Mouse (Mus musculus) spleen, adult 18-20 months (tissue): Measurements from ENCODE around the gene Snrpe.
A peak's percentile ranks its signal among the peaks of the same experiment; 100 is the strongest.

Experiments
- DNase-seq, 2 experiments: peaks; one replicate each; pipeline ENCODE4 v3.0.0; 2022; ENCODE audit warnings: mixed read lengths in 2 of 2

Gene Snrpe

DNA sequence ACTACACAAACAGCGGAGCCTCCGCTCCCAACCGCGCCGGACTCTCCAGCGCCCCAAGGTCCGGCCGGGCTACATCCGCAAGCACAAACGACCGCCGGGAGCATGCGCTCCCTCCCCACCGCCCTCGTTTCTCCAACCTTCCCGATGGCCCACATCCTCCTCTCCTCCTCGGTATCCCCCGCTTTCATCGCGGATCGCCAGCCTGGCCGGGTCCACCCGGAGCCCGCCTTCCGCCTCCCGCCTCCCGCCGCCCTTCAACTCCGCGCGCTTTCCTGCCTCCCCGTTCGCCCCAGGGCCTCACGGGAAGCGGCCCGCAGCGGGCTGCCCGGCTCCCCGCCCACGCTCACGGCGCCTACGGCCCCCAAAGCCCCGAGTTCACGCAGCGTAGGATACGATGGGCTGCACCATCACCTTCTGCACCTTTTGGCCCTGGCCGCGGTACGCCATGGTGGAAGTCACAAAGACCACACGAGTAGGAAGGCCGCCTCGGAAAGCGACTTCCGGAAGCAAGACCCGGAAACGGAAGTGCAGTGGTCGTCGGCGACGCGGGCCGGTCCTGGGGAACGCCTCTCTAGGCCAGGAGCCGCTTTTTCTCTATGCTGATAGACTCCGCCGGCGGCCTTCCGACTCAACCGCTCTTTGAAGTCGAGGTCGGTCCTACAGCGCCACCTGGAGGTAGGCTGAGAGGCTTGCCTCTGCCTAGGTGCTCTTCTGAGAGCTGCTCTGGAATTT is at the start of gene Snrpe:
Snrpe (minus strand) TSS at position 521 of the 732 bp plus-strand sequence.
- DNase-seq, result peak; percentile 91 to 92

DNA sequence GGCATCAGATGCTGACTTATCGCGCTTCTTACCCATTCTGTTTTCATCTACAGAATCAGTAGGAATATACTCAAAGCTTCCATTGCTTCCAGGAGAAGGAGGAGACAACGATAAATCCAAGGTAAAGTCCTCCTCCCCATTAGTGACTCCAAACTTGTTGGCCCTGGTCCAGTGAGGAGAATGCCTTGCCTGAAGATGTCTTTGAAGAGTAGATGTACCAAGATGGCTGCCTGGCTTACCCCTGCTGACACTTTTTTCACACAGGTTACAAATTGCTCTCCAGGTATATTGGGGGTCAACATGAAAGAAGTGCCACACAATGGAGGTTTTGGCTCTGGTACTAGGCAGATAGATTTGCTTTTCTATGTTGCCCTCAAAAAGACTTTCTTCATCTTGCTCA is 48.8 kb upstream of the Snrpe start:
- DNase-seq, result no peak

DNA sequence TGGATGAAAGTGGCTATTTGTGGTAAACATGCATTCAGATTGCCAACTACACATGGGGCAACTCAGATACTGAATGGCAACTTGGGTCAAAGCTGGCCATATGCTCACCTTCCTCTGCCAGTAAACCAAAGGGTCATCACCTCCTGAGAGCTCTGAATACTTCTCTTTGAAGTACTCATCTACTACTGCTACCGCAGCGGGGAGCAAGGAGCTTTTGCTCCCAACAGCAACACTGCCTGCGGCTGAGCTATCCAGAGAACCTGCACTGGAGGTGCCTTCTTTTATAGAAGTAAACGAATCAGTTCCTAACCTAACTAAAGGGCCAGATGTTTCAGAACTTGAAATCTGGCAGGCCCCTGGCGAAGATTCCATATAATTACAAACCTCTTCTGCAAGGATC is 46.7 kb upstream of the Snrpe start:
- DNase-seq, result no peak

- DNase-seq, result no peak
Observed at GRCm38 (mm10) chr1:133653033-133653432, 42.9 kb upstream of the Snrpe start.

DNA sequence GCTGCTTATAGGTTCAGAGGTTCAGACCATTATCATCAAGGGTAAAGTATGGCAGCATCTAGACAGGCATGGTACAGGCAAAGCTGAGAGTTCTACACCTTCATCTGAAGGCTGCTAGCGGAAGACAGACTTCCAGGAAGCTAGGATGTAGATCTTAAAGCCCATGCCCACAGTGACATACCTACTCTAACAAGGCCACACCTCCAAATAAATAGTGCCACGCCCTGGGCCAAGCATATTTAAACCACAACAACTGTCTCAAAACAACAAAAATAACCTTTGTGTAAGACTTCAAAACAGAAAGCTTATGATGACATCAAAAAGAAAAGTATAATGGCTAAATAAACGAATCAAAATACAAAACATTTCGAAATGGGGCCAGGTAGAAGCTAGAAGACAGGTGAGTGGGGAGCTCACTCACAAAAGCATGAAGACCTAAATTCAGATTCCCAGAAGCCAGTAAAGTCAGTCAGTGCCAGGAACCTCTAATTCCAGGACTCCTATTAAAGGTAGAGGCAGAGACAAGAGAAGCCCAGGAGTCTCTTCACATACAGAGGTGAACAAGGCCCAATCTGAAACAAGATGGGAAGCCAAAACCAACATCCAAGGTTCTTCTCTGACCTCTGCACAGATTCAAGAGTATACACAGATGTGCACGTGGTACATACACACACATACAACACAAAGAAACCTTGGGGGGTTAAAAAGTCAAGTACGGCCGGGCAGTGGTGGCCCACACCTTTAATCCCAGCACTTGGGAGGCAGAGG is 40.4 kb upstream of the Snrpe start:
- no peak for DNase-seq

GRCm38 (mm10) chr1:133645652-133646051 is 35.6 kb upstream of the Snrpe start:
- DNase-seq, result no peak

DNA sequence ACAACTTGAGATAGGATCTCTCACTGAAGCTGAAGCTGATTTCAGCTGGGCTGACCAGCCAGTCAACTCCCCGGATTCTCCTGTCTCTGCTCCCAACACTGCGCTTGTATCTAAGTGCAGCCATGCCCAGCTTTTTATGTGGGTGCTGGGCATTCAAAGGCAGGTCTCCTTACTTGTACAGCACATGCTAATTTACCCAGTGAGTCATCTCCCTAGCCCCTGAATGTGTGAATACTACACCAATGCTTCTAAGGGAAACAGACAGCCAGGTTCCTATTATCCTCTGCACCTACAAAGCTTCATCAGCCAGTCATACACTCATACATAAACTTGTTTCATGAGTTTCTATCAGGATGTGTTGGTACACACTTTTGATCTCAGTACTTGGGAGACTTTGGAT is 31.1 kb upstream of the Snrpe start:
- no peak for DNase-seq

DNA sequence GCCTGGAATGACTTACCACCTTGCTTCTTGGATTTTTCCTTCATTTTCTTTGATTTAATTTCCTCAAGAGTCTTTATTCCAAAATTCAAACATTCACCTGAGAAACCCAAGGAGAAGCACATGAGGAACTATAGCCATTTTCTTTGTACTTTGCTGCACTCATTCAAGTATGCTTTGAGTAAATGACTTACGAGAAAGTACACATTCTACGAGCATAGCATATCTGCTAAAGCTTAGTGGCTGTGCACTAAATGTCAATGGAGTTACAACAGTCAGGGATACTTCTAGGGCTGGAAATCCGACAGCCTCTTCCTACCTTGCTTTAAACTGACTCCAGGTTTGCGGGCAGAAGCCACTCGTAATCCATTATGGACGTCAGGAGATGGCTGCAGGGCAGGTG is 28.4 kb upstream of the Snrpe start:
- DNase-seq, result no peak

DNA sequence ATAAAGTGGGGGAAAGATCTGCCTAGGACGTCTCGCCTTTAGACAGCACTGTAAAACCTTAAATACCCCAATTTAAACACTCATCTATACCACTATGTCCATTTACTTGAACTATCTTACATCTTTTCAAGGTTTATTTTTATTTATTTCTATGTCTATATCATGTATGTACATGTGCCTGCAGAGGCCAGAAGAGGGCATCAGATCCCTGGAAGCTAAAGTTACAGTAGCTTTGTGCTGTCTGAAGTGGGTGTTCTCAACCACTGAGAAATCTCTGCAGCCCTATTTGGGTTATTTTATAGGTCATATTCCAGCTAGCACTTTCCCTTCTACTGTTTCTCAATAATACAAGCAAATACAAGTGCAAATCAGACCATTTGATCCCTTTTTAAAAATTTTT is 22.1 kb upstream of the Snrpe start:
- no peak for DNase-seq

- DNase-seq, result no peak
Observed at GRCm38 (mm10) chr1:133625052-133625451, 15.0 kb upstream of the Snrpe start.

- DNase-seq, result no peak
Observed at GRCm38 (mm10) chr1:133618311-133618710, 8.2 kb upstream of the Snrpe start.

- DNase-seq, result no peak
Observed at GRCm38 (mm10) chr1:133617908-133618307, 7.8 kb upstream of the Snrpe start.

DNA sequence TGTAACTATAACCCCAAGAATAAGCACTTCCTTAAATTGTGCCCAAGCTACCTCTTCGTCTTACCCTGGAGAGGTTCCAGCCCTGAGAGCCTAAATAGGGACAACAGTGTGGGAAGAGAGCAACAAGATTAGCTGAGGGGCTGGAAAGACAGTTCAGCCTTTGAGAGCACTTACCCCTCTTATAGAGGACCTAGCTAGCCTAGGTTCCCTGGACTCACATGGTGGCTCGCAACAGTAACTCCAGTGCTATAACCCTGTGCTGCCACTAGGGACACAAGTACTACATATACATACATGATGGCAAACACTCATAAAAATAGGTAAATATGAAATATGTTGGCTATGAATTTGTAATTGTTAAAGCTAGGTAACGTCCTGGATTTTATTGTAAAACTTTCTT is 3.7 kb upstream of the Snrpe start:
- DNase-seq, result peak in 1 of 2 experiments; percentile 13

DNA sequence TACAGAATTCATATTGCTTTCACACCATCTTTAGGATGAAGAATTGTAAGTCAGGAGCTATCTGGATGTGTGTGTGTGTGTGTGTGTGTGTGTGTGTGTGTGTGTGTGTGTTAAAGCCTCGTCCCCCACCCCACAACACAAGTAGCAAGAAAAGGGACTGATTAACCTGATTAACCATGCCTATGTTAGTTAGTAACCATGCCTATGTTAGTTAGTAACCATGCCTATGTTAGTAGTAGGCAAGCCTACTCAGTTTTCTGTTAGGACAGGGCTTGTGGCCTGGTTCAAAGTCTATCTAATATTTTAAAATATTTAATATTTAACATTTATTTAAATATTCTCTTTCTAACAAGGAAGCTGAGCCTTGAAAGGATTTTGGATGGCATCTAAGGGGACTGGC is 1.3 kb upstream of the Snrpe start:
- DNase-seq, result no peak

- DNase-seq, result no peak
Observed at GRCm38 (mm10) chr1:133610601-133611000, 510 bp upstream of the Snrpe start.

GRCm38 (mm10) chr1:133603174-133603573 is 6.9 kb downstream of the Snrpe start:
- DNase-seq, result no peak

GRCm38 (mm10) chr1:133596298-133597007 is 13.6 kb downstream of the Snrpe start:
- no peak for DNase-seq

DNA sequence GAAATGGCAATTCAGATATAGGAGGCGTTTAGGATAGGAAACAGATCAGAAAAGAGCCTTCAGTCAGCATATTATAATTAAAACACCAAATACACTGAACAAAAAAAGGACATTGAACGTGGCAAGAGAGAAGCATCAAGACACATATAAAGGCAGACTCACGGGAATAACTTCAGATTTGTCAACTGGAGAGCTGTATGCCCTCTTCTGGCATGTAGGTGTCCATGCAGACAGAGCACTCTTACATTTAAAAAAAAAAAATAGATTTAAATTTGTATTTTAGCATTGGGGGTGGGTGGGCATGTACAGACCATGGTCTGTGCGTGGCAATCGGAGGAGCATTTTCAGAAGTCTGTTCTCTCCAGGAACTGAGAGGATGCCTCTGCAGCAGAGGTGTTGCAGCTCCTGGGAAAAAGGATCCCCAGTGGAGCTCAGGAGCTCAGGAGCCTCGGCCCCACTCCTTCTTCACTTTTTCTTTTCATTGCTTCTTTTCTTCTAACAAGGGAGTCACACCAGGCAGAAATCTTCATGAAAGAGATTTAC is 24.0 kb downstream of the Snrpe start:
- no peak for DNase-seq

DNA sequence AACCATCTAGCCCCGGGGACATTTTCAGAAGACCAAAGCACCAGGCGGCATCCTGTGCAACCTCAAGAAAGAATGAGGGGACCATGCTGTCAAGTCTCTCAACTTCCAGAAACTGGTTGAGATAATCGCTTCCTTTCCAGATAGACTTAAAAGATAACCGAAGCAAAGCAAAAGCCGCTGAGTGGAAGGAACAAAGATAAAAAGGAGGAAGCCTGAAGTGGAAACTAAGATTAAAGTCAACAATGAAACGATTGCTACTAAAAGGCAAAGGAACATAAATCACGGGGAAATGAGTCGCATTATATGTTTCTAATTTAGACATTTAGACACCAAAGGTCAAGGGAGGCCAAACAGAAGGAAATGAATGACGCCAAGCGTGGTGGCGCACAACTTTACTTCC is 38.8 kb downstream of the Snrpe start:
- DNase-seq, result no peak
